Mouse (Mus musculus) cerebellum, adult 11-12 months (tissue): ENCODE measurements at regions not wholly inside any gene's neighbourhood (a gene's known extent, or its start where the extent isn't known, plus 50 kb on each side); places are given as distances from the start of the nearest gene placed in this dataset.

Experiments
- DNase-seq: peaks from one replicate; pipeline ENCODE4 v3.0.0; 2022

DNA sequence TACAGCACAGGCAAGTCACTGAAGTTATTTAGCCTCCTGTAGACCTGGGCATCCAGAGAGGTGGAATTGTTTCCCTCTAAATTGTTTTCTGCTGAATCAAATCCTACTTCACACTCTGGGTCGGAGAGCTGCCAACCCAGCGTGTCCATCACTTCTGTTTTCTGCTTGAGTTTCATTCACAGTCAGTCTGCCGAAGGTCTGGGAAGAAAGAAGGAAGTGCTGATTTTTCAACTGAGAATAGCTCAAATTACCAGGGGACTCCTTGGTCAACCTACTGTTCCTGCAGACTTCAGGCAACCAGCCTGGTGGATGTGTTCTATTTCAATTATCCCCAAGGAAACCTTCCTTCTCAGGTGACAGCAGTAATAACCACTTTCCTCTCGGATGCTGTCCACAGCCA, 179.1 kb upstream of the Nckap5 start:
- DNase-seq = no peak

DNA sequence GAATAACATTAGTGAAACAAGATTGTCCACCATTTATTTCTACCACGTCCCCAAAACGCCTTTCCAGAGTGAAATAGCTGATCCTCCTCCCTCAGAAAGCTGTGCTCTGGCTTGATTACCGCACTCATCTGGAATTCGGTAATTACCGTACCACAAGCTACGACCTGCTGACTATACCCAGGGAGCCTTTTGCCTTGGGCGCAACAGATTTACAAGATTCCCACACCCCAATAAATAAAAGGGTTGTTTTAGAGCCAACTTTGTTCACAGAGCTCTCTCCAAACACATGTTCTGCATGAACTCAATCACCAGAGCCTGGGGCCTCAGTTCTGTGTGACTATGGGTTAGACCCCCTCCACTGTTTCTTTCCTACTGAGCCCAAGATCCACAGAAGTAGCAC, 171.1 kb upstream of the Nckap5 start:
- DNase-seq = no peak

DNA sequence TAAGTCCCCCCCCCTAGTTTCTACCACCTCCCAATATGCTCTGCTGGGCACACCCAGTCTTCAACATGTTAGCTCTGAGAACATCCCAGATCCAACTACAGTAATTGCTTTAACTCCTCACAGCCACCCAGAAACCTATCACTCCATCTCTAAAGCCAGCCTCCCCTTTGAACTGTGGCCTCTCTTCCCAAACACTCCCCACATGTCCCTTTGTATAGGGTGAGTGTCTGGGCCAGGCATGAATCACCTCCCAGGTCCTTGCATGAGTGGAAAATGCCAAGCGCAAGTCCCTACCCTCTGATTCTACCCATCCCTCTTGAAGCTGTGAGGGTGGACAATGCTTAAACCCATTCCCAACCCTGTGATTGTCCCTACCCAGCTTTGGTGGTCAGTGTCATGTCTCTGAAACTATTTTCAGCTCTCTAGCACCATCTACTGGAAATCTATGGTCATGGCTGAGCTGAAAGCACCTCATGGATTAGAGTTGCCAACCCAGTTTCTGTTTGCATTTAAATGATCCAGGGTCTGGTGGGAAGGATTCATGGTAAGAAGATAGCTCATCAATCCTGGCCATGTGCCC, 162.6 kb upstream of the Nckap5 start:
- DNase-seq = no peak

DNA sequence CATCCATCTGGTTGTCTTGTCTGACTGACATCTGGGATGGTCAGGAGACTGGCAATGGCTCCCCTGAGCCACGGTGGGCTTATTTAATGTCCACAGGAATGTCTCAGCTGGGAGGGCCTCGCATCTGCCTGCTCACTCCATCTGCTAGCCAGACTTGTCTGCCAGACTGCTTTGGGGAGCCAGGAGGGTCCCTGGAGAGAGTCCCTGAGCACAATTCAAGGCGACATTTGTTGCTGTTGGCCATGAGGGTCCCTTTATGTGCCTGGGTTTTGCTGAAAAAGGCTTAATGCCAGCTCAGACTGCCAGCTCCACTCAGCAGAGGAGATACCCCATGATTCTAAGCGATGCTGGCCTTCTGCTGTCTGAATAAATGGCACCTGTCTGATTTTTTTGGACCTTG, 161.8 kb upstream of the Nckap5 start:
- no peak for DNase-seq

DNA sequence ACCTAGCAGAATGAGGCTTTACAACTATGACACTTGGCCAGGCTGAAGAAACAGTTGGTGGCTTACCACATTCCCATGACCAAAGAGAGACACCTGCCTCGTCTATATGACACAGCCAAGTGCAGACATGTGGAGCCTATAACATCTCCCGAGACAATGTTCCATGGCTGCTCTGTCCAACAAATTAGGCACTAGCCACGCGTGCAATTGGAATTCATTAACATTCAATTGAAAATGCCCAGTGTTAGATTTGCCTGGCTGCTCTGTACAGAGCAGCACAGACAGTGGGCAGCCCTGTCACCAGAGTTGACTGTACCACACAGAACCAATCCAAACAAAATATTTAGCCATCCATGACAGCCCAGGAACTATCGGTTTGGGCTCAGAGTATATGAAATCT, 152.2 kb upstream of the Nckap5 start:
- no peak for DNase-seq

DNA sequence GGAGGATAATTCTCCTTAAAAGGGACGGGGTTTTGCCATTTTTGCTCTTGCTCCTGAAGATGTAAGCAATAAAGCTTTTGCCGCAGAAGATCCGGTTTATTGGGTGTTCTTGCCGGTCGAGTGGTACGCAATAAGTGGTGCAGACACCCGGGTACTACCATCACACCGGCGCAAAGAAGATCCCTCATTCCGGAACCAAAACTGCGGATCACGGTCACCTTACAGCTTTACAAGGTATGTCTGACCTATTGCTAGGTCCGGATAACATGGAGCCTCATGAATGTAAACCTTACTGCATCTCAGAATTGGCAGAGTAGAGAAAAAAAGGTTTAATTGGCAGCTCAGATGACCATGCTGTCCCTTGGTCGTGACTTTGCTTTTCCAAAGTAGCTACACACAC, 149.7 kb upstream of the Nckap5 start:
- no peak for DNase-seq

DNA sequence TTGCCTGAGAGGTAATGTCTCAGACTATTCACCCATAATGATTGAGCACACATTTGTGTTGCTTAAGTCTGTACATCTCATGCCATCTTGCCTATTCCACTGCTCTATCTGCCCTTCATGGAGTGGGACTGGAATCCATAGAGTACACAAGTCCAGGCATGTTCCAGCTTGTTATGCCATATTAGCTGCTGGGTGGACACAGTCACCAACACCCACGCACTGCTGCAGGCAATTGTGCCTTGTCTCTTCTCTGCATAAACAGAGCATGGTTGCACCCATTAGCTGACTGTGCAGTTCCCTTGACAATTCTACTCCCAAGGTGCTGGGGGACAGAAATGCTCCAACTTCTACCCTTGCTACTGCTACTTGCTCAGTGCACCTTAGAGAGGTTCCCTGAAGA, 143.3 kb upstream of the Nckap5 start:
- no peak for DNase-seq

DNA sequence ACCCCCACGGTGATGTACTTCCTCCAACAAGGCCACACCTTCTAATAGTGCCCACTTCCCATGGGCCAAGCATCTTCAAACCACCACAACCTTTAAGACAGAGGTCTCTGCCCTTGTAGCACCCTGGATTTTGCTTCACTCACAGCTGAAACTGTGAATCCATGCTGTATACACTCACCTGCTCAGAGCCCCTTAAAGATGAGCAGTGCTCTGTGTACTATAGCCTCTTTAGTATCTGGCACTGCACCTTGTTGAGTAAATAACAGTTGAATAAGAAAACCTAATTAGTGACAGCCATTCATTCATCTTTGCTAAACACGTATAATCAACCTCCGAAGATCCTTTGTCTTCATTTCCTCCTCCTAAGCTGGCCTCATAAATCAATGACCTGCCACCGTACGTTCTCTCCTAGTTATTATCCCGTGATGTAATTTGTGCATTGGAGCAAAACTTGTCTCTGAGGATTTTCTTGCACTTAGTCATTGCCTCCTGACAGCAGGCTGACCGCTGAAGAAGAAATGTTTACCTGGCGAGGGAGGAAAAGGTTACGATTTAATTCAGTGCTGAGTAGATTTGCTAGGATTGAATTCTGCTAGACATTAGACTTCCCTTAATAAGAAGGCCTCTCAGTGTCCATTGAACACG, 141.3 kb upstream of the Nckap5 start:
- DNase-seq = no peak

DNA sequence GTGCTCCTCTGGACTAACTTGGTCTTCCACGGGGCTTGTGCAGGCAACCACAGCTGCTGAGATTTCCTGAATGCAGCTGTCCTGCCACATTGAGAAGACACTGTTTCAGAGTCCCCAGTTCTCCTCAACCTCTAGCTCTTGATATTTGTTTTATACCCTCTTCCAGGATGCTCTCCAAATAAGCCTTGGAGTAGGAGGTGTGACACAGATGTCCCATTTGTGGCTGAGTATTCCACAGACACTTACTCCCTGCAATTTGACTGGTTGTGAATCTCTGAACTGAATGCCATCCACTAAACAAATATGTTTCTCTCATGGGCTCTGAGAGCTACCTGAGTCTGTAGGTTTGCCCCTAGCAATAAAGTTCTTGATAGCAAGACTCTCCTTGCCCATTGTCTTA, 140.5 kb upstream of the Nckap5 start:
- no peak for DNase-seq

DNA sequence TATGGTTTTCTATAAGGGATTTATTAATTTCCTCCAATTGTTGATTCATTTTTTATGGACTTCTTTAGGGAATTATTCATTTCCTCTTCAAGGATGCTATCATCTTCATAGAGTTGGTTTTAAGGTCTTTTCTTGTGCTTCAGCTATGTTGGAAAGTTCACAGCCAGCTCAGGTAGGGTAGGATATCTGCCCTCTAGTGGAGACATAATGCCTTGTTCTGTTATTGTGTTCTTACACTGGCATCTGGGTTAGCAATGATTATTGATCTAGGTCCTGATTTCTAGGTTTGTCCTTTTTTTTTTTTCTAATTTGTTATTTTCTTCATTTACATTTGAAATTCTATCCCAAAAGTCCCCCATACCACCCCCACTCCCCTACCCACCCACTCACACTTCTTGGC, 135.8 kb upstream of the Nckap5 start:
- DNase-seq = no peak

DNA sequence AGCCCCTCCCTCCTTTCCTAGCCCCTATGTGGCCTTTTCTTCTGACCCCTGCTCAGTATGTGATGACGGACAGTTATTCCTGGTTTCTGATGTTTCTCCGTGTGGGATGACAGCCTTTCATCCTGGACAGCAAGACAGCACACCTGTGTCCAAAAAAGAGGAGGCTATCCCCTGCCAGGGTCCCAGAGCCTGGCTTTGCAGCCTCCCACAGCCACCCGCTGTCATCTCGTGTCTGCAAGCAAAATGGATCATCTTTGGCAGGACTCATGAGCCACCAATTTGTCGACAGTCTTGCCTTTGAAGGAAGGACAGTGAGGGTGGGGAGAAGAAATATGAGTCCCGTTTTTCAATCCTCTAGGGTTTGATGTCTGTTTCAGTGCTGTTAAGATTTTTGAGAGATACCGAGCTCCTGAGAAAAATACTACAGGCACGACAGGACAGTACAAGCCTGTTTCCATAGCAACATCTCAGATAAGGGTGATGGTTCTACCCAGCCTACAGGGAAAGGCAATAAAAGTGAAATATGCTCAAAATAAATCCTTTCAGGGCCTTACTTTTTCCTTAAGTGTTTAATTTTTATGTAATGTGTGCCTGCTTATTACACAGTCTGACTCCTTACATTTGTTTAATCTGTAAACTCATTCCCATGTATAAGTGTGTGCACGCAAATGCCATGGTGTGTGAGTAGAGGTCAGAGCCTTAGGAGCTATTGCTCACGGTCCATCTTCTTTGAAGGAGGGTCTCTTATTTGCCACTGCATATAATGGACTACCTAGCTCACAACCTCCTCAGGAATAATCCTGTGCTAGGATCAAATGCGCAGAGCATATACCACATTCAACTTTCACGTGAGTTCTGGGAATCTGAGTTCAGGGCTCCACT, 125.5 kb upstream of the Nckap5 start:
- no peak for DNase-seq

DNA sequence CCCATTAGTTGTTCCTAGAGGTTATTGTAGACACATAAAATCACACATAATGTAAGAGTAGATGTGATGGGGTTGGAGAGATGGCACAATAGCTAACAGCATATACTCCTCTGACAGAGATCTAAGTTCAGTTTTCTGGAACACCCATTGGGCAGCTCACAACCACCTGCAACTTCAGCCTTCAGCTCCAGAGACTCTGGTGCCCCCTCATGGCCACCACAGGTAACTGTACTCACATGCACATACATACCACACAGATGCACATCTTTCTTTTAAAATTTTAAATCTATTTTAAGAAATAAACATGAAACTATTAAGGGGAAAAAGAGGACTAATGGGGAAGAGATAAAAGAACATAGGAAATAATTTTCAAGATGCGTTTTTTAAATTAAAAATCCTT, 117.3 kb upstream of the Nckap5 start:
- no peak for DNase-seq

DNA sequence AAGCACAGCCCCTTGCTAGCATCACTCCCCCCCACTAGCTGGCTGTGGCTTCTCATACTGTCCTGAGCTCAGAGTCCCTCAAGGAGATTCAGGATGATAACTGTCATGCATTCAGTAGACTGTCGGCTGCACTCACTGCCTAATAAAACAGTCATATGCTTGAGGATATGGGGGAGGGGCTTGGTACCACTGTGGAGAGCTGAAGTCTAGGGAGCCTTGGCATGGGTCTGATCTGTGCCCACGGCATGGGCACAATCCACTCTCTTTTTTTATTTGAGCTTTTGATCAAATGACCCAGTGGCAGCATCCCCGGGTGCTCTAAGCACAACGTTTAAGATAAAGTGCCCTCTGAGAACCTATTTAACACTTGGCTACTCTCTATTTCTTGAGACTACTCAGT, 102.1 kb upstream of the Nckap5 start:
- DNase-seq = no peak

DNA sequence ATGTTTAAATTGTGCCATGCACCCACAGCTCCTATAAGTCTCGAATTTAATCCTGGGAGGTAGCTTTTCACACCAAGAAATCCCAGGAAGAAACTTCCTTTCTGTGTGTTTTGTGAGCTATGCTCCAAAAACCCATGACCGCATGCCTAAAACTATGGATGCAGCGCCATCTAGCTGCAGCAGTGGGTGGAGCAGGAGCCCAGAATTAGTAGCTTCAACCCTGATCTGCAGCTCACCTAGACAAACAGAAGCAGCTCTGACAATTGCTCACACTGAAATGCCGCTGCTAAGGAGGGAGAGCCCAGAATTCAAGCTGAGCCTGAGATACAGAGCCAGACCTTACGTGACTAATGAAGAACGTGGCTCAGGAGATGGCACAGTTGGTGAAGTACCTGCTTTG, 101.2 kb upstream of the Nckap5 start:
- DNase-seq = peak; percentile 49

DNA sequence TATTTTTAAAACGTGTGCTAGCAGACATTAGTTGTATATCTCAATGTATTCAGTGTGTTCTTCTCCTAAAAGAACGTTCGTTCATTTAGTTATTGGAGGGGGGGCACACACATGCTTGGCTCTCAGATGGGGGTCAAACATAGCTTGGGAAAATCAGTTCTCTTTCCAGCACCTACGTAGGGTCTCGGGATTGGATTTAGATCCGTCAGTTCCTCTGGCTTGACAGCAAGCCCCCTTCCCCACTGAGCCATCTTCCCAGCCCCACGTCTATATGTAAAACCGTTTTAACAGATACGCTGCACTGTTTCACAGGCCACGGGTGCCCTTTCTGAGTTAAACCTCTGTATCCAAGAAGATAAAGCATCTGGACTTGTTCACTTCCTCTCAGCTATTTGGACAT, 100.5 kb upstream of the Nckap5 start:
- DNase-seq = no peak

DNA sequence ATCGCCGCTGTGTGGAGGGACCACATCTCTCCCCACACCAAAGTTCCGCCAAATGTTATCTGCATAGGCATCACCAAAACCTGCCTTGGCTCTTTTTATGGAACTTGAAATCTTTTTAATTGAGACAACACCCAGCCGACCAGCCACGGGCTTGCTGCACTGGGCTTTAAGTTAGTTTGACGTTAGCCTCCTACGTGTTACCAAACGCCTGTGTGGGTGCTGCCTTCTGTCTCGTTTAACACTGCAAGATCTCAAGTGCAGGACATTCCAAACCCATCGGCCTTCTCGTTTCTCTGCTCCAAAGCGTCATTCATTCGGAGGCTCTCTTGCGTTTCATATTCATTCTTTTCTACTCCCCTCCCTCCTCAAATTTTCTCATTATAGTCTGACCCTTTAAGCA, 100.0 kb upstream of the Nckap5 start:
- DNase-seq = no peak

DNA sequence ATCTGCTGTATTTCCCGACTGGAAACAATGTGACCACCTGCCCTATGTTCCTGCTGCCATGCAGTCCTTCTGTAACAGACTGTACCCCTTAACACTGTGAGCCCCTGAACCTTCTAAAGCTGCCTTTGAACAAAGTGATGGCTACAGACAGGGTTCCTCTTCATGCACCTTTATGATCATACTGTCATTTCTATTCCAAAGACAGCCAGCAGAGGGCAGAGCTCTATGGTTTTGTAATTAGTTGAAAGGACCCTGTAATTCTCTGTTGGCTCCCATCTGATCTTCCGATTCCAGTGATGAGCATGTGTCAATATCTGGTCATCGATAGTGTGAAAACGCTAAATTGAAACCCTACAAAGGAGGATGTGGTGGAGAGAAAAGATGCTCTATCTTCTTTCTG, 99.1 kb upstream of the Nckap5 start:
- no peak for DNase-seq

DNA sequence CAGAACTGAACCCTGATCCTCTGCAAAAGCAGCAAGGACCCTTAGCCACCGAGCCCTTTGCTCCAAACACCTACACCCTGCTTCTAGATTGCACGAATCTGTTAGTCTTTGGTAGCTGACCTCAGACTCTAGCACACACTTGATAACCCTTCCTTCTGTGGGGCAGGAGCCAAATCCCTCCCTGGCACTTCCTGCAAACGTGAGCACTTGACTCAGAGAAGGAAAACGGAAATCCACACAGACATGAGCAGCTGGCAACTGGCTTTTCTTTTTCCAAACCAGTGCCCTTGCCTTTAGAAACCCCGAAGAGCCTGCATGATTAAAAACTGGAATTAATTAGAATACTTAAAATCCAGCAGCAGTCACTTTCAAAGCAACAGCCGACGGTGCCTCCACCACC, 97.6 kb upstream of the Nckap5 start:
- no peak for DNase-seq

DNA sequence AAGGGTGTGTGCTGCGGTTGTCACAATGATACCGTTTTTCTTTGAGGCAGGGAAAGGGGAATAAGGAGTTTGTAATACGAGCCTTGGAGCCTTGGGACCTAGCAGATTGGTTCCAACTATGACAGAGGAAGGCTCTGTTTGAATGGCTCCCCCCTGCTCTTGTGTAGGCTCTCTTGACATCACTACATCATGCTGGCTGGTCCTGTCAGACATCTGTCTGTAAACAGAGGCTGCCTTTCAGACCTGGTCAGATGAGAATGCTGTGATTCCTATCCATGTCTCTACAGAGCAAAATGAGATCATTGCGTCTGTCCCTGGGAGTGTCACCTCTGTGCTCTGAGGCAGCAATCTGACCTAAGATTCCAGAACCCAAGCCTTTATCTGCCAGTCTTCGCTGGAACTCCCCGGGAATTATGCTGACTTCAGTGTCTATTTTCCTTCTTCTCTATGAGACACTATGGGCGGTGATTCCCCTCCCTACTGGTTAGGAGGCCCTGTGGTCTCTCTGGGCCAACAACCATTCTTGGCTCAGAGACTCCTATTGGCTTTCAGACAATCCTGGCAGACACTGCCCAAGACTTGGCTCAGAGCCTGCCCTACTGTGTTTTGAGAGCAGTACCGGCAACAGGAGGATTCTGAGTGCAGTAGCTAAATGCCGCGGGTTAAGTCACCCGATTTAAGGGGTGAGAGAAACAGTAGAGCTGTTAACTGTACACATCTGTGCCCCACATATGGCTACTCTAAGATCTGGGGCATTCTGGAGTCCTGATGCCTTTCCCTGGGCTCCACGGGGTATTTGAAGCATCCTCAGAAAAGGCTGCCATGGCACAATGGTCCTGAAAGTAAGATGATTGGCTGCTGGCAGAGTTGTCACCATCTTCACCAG, 94.8 kb upstream of the Nckap5 start:
- DNase-seq = peak; percentile 75

DNA sequence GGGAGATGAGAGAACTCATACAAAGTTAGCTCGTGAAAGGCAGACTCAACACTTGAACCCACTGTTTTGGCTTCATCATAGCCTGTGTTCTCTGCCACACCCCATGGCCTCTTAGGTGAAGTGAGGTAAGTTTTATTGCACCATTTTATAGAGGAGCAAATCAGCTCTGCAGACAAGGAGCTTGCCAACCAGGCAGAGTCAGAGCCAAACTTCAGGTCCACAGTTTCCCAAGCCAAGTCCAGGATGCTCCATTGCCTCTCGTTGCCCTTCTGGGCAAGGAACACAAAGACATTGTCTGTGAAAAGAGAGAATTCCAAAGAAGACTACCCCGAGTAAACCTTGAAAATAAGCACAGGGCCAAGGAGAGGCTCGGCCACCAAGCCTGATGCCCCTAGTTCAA, 93.4 kb upstream of the Nckap5 start:
- DNase-seq = no peak

DNA sequence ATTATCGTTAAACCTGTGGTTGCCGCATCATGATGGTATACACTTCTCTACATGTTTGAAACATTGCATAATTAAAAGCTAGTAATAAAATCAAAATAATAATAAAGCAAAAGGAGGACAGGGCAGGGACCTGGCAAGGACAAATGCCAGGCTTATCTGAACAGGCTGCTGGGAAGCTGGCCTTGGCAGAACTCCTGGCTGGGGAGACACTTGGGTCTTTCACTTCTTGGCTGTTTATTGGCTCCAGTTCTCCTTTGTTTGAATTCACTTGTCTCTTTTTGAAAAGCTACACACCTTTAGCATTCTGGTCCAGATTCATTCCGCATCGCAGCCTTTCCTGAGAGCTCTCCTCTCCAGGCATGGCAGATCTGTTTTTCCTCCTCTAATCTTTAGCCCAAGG, 91.6 kb upstream of the Nckap5 start:
- no peak for DNase-seq

DNA sequence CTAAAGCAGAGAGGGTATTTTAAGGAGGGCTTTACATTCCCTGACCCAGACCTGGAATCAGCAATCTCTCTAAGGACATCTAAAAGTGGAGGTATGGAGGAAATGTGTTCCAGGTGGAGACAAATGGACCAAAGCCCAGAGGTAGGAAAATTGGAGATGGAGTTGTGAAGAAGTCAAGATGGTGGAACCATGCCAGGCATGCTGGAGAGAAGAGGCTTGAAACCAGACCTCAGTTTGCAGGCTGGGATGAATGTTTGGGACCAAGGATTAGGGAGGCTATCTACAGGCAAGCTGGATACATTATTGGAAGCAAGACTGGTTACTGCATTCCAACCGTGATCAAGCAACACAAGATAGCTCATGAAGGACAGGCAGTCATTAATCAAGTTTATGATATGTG, 88.3 kb upstream of the Nckap5 start:
- DNase-seq = no peak

DNA sequence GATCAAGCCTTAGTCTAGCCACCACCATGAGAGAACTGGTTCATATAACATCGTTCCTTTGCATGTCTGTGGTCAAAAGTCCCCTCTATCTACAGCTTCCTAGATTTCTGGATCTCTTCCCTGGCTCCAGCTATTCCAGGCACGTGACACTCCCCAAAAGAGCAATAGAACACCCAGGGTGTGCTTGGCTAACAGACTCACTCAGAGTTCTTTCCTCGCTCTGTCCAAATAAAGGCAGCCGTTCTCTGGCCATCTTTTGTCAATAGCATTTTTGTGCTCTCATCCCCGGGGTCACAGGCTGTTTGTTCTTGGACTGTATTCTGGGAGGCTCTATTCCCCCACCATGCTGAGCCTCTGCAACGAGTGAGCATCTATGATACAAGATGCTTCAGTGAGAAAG, 87.3 kb upstream of the Nckap5 start:
- DNase-seq = peak; percentile 9
